Mouse (Mus musculus): ENCODE data around the gene Ppm1e.

GRCm38 (mm10) chr11:87254149-87254548, 104.7 kb downstream of the Ppm1e start:
- TF ChIP-seq POLR2A (IDR thresholded peaks at IDR 0.05; ENCODE audit: low read depth, low read length), result no peak
- no peak for TF ChIP-seq CTCF (conservative IDR thresholded peaks at IDR 0.05; ENCODE audit: insufficient read depth, insufficient read length, low read depth, low read length)
